Mouse (Mus musculus): ENCODE data around the gene Miga2. TPM values are rescaled to one million over a fixed set of nuclear protein-coding genes. Genes with fewer than 3 reads are reported as not detected.

The Miga2 gene
- polyA plus RNA-seq, 1 experiment from 2014 or later = 29.6 TPM

- H3K36me3 ChIP-seq = peaks cover 5% of the 10 kb centered on the region
- H3K27ac ChIP-seq = no peak overlapping the region
- 72% methylated on average over 5 of the region's 5 CpGs for WGBS
- ATAC-seq (ENCODE audit: insufficient number of reproducible peaks, insufficient read depth, low FRiP score, low TSS enrichment) = no peak
- no peak overlapping the region for H3K9ac ChIP-seq
- no peaks in the 10 kb centered on the region for H3K27me3 ChIP-seq
- H3K9me3 ChIP-seq = no peaks in the 10 kb centered on the region
- H3K4me3 ChIP-seq = no peak overlapping the region
- no peak overlapping the region for H3K4me2 ChIP-seq (replicated peaks)
- H3K4me1 ChIP-seq = peaks cover 20% of the 10 kb centered on the region
Measured at GRCm38 (mm10) chr2:30362865-30363264, 1.2 kb upstream of the Miga2 start.

- Histone ChIP-seq H3K4me1 (peaks cover 11% of the 10 kb centered on the region), H3K27ac (no peak overlapping the region), H3K4me2 (replicated peaks) (peak overlapping the region; percentile 87), H3K4me3 (peak overlapping the region; percentile 92), H3K27me3 (no peaks in the 10 kb centered on the region), H3K9me3 (no peaks in the 10 kb centered on the region), H3K9ac (peak overlapping the region; percentile 88), H3K36me3 (peaks cover 31% of the 10 kb centered on the region)
- no peak for ATAC-seq (ENCODE audit: insufficient number of reproducible peaks, insufficient read depth, low FRiP score, low TSS enrichment)
- 84% methylated on average over 2 of the region's 2 CpGs for WGBS
Measured at GRCm38 (mm10) chr2:30365281-30366069, 1.4 kb downstream of the Miga2 start.

DNA sequence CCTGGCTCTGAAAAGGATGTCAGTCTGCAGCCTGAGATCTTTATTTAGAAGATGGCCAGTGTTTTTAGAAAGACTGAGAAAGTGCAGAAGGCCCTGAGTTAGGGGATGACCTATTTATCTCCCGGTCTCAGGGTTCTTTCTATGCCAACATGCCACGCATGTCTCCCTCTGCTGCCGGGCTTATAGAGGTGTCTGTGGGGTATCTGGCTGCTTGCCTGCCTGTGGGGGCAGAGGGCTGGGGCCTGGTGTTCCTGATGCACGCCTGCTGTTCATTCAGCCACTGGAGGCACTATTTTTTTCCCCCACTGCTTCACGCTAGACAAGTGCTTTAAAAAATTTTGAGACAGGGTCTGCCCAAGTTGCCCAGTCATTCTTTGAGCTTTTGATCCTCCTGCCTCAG, 2.2 kb downstream of the Miga2 start:
- H3K9ac ChIP-seq = no peak overlapping the region
- H3K9me3 ChIP-seq = no peaks in the 10 kb centered on the region
- H3K4me2 ChIP-seq (replicated peaks) = no peak overlapping the region
- no peak overlapping the region for H3K4me3 ChIP-seq
- no peak overlapping the region for H3K27ac ChIP-seq
- no peak for ATAC-seq (ENCODE audit: insufficient number of reproducible peaks, insufficient read depth, low FRiP score, low TSS enrichment)
- H3K4me1 ChIP-seq = peaks cover 11% of the 10 kb centered on the region
- H3K36me3 ChIP-seq = peaks cover 39% of the 10 kb centered on the region
- WGBS = 81% methylated on average over 5 of the region's 5 CpGs
- H3K27me3 ChIP-seq = no peaks in the 10 kb centered on the region

- Histone ChIP-seq H3K4me1 (no peaks in the 10 kb centered on the region), H3K27ac (no peak overlapping the region), H3K27me3 (no peaks in the 10 kb centered on the region), H3K4me3 (no peak overlapping the region), H3K9me3 (no peaks in the 10 kb centered on the region), H3K36me3 (peaks cover 85% of the 10 kb centered on the region), H3K9ac (no peak overlapping the region), H3K4me2 (replicated peaks) (no peak overlapping the region)
- 92% methylated on average over 8 of the region's 8 CpGs for WGBS
- no peak for ATAC-seq (ENCODE audit: insufficient number of reproducible peaks, insufficient read depth, low FRiP score, low TSS enrichment)
Measured at GRCm38 (mm10) chr2:30371544-30371943, 7.5 kb downstream of the Miga2 start.

- Histone ChIP-seq H3K9me3 (no peaks in the 10 kb centered on the region), H3K9ac (no peak overlapping the region), H3K4me1 (no peaks in the 10 kb centered on the region), H3K27me3 (no peaks in the 10 kb centered on the region), H3K36me3 (peaks cover 92% of the 10 kb centered on the region), H3K27ac (no peak overlapping the region), H3K4me3 (no peak overlapping the region), H3K4me2 (replicated peaks) (no peak overlapping the region)
- WGBS = 96% methylated on average over 5 of the region's 5 CpGs
- no peak for ATAC-seq (ENCODE audit: insufficient number of reproducible peaks, insufficient read depth, low FRiP score, low TSS enrichment)
Measured at GRCm38 (mm10) chr2:30372726-30373125, 8.7 kb downstream of the Miga2 start.

GRCm38 (mm10) chr2:30375893-30376292, 11.9 kb downstream of the Miga2 start:
- Histone ChIP-seq H3K27me3 (no peaks in the 10 kb centered on the region), H3K27ac (no peak overlapping the region), H3K4me2 (replicated peaks) (no peak overlapping the region), H3K4me1 (no peaks in the 10 kb centered on the region), H3K36me3 (peaks cover 91% of the 10 kb centered on the region), H3K4me3 (no peak overlapping the region), H3K9ac (no peak overlapping the region), H3K9me3 (no peaks in the 10 kb centered on the region)
- ATAC-seq (ENCODE audit: insufficient number of reproducible peaks, insufficient read depth, low FRiP score, low TSS enrichment) = no peak
- WGBS = 88% methylated on average over 10 of the region's 10 CpGs

GRCm38 (mm10) chr2:30377721-30378120, 13.7 kb downstream of the Miga2 start:
- Histone ChIP-seq H3K27ac (no peak overlapping the region), H3K4me2 (replicated peaks) (no peak overlapping the region), H3K9me3 (no peaks in the 10 kb centered on the region), H3K4me3 (no peak overlapping the region), H3K27me3 (no peaks in the 10 kb centered on the region), H3K4me1 (no peaks in the 10 kb centered on the region), H3K36me3 (peaks cover 92% of the 10 kb centered on the region), H3K9ac (no peak overlapping the region)
- WGBS = 79% methylated on average over 5 of the region's 5 CpGs
- no peak; the same call in 1 of the 2 replicates for ATAC-seq (ENCODE audit: insufficient number of reproducible peaks, insufficient read depth, low FRiP score, low TSS enrichment)

DNA sequence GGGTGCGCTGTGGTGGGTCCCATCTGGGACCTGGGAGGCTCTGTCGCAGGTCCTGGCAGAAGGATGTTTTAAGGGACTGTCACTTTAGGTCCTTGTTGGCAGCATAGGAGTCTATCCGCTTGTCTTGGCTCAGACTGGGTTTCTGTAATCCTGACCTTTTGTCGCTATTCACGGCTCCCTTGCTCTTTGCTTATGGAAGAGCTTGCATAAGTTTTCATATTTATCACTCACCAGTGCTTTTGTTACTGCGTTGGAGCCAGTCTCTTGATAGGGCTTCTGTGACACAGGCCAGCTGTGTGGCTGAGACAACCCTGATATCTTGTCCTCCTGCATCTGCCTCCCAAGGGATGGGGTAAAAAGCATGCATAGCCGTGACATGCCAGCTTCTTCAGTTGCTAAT, 15.3 kb downstream of the Miga2 start:
- H3K4me1 ChIP-seq = no peaks in the 10 kb centered on the region
- ATAC-seq (ENCODE audit: insufficient number of reproducible peaks, insufficient read depth, low FRiP score, low TSS enrichment) = no peak
- no peaks in the 10 kb centered on the region for H3K9me3 ChIP-seq
- 86% methylated on average over 7 of the region's 7 CpGs for WGBS
- H3K4me3 ChIP-seq = no peak overlapping the region
- no peaks in the 10 kb centered on the region for H3K27me3 ChIP-seq
- no peak overlapping the region for H3K4me2 ChIP-seq (replicated peaks)
- no peak overlapping the region for H3K27ac ChIP-seq
- H3K9ac ChIP-seq = no peak overlapping the region
- peaks cover 92% of the 10 kb centered on the region for H3K36me3 ChIP-seq

GRCm38 (mm10) chr2:30380564-30381376, 16.7 kb downstream of the Miga2 start:
- no peaks in the 10 kb centered on the region for H3K9me3 ChIP-seq
- no peak overlapping the region for H3K9ac ChIP-seq
- 88% methylated on average over 10 of the region's 10 CpGs for WGBS
- ATAC-seq (ENCODE audit: insufficient number of reproducible peaks, insufficient read depth, low FRiP score, low TSS enrichment) = no peak
- no peak overlapping the region for H3K4me3 ChIP-seq
- H3K27me3 ChIP-seq = no peaks in the 10 kb centered on the region
- no peak overlapping the region for H3K27ac ChIP-seq
- H3K36me3 ChIP-seq = peaks cover 89% of the 10 kb centered on the region
- no peak overlapping the region for H3K4me2 ChIP-seq (replicated peaks)
- H3K4me1 ChIP-seq = no peaks in the 10 kb centered on the region

DNA sequence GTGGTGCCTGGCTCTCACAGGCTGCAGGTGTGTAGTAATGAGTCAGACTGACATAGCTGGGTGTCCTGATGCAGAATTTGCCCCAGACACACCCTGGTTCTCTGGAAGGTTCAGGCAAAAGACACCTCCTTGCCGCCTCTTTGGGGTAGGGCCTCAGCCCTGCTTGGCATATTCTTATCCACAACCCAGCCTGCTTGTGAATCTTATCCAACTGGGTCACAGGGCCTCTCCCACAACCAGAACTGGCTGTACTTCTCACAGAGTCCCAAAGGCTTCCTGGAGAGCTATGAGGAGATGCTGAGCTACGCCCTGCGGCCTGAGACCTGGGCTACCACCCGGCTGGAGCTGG, 17.3 kb downstream of the Miga2 start:
- WGBS = 91% methylated on average over 4 of the region's 4 CpGs
- Histone ChIP-seq H3K4me1 (no peaks in the 10 kb centered on the region), H3K27me3 (no peaks in the 10 kb centered on the region), H3K4me2 (replicated peaks) (no peak overlapping the region), H3K9me3 (no peaks in the 10 kb centered on the region), H3K4me3 (no peak overlapping the region), H3K27ac (no peak overlapping the region), H3K9ac (no peak overlapping the region), H3K36me3 (peaks cover 83% of the 10 kb centered on the region)
- ATAC-seq (ENCODE audit: insufficient number of reproducible peaks, insufficient read depth, low FRiP score, low TSS enrichment) = no peak

- Histone ChIP-seq H3K36me3 (peaks cover 49% of the 10 kb centered on the region), H3K4me2 (replicated peaks) (no peak overlapping the region), H3K9me3 (no peaks in the 10 kb centered on the region), H3K9ac (no peak overlapping the region), H3K27me3 (no peaks in the 10 kb centered on the region), H3K4me1 (no peaks in the 10 kb centered on the region), H3K4me3 (no peak overlapping the region), H3K27ac (no peak overlapping the region)
- ATAC-seq (ENCODE audit: insufficient number of reproducible peaks, insufficient read depth, low FRiP score, low TSS enrichment) = no peak
- 83% methylated on average over 5 of the region's 5 CpGs for WGBS
Measured at GRCm38 (mm10) chr2:30384814-30385213, 20.8 kb downstream of the Miga2 start.

- Histone ChIP-seq H3K4me3 (no peak overlapping the region), H3K9ac (no peak overlapping the region), H3K9me3 (no peaks in the 10 kb centered on the region), H3K4me2 (replicated peaks) (no peak overlapping the region), H3K27ac (no peak overlapping the region), H3K27me3 (no peaks in the 10 kb centered on the region), H3K4me1 (peaks cover 2% of the 10 kb centered on the region; the same call in 1 of the 2 replicates), H3K36me3 (peaks cover 43% of the 10 kb centered on the region)
- WGBS = 87% methylated on average over 4 of the region's 4 CpGs
- ATAC-seq (ENCODE audit: insufficient number of reproducible peaks, insufficient read depth, low FRiP score, low TSS enrichment) = no peak
Measured at GRCm38 (mm10) chr2:30385591-30385990, 21.6 kb downstream of the Miga2 start.

Data from embryonic facial prominence, embryonic 12.5 days (tissue).